Mouse (Mus musculus): ENCODE data around the gene Gm10271.

- TF ChIP-seq NANOG (IDR thresholded peaks at IDR 0.05; ENCODE audit: borderline replicate concordance, low read length), result no peak
- TF ChIP-seq CTCF (conservative IDR thresholded peaks at IDR 0.05; ENCODE audit: low read length), result no peak
These were observed at the start of gene Gm10271 for GRCm38 (mm10) chr10:116972509-116972908.

Data from E14TG2a.4 (cell line).